Mouse (Mus musculus): ENCODE measurements at regions not wholly inside any gene's neighbourhood (a gene's known extent, or its start where the extent isn't known, plus 50 kb on each side); places are given as distances from the start of the nearest gene placed in this dataset.

DNA sequence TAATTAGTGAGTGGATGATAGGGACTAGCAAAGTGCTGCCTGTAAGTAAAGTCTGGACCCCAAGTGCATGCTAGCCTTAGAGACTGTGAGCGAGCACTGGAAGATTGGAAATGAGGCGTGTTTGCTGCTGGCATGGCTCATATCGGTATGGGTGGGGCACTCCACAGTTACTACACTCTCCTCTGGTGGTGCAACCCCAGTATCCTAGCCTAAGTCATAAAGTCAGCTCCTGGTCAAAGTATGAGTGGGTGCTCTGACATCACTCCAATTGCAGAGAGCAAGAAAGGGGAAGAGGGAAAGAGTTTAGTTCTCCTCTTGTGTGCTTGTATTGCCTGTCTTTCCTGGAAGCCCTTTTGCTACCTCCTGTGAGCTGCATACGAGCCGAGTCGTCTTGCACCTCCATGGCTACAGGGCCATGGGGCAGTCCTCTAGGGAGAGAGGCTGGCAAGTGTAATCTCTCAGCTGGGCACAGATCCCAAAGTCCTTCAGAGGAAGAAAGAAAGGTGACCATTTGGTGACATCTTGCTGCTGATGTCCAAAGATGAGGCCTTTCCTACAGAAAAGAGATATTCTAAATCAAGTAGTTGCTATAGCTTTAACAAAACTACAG, 281.2 kb upstream of the Id2 start:
- DNase-seq: no peak

DNA sequence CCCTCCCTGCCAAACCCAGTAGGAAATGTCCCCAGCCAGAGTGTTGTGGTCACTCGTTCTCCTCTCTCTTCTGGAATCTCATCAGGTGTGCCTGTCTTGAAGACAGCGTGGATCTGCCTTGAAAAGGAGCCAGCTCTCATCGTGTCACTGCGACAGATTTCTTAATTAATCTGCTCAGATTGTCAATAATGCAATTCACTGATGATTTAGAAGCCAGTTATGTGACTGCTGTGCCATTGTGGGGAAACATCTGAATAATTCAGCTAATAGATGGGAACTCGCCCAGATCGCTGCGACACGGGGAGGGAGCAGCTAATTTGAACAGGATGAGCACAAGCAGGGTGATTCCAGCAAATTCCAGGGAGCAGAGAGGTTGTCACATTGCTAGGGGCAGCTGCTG, 279.5 kb upstream of the Id2 start:
- DNase-seq: no peak

DNA sequence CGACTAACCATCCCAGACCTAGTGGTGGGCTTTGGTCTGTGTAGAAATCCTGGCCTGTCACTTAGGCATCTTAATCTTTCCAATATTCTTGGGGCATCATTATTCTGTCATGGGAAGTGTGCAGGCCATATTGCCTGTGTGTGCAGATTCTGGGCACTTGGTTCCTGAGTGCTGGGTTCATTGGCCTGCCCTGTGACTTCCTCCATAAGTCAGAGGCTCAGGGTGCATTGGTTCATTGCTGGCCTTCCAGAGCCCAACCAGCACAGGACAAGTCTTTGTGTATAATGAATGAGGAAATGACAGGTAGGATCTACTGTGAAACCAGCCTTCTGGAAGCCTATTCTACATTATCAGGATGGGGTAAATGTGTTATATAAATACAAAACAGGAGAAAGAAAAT, 270.6 kb upstream of the Id2 start:
- no peak for DNase-seq

DNA sequence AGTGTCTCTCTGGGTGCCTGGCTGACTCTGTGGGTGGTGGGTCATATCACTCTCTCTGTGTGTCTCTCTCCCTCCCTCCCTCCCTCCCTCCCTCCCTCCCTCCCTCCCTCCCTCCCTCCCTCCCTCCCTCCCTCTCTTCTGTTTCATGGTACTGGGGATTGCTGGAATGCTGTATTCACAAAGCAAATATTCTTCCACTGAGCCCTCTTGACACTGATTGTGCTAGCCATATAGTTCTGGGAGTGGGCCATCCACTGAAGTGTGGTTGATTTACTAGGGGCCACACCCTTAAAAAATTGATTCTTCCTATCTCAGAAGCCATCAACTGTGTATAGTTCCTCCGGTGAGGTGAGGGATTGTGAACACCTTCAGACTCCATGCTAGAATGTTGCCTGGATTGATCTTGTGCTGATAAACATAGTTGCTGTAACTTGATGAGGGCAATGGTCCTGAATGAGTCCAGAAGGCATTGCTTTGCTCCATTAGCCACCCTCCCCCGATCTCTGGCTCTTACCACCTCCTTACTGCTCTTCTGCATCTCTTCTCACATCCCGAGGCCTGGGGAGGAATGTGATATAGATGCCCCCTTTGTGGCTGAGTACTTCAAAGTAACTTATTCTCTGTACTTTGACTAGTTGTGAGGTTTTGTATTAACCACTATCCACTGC, 268.8 kb upstream of the Id2 start:
- DNase-seq: no peak

- no peak for DNase-seq
Observed at GRCm38 (mm10) chr12:25364966-25365568, 268.1 kb upstream of the Id2 start.

DNA sequence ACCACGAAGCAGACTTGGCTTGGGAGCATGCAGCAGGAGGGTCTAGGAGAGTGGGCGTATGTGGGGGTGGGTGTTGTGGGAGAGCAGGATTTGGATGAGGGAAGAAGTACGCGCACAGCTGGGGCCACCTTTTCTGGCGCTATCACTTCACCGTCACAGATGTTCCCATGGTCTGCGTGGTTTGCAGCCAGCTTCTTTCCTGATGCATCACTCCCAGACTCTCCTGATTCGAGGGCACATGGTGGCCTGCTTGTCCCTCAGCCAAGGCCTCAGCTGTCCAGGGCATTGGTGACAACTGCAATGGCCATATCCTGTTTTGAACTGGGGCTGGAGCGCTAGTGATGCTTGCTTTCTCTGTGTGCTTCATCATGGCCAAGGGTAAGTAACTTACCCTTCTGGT, 266.9 kb upstream of the Id2 start:
- no peak for DNase-seq

DNA sequence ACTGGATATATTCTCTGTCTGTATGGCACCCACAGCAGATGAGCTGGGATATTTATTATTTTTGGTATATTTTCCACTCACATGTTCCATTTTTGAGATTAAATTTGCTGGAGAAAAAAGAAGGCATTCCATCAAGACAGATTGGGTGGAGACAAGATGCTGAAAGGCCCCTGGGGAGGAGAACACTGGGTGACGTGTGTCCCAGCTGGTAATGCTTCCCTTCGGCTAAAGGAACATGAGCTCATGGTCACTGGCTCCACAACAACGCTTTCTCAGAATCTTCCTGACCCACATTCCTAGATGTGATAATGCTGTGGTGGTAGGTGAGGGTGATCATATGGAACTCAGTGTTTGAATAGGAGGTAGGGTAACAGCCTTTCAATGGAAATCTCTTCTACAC, 266.4 kb upstream of the Id2 start:
- DNase-seq: no peak

- no peak for DNase-seq
Observed at GRCm38 (mm10) chr12:25362771-25363170, 265.8 kb upstream of the Id2 start.

- DNase-seq: no peak
Observed at GRCm38 (mm10) chr12:25360726-25361125, 263.8 kb upstream of the Id2 start.

- DNase-seq: no peak
Observed at GRCm38 (mm10) chr12:25359931-25360330, 263.0 kb upstream of the Id2 start.

DNA sequence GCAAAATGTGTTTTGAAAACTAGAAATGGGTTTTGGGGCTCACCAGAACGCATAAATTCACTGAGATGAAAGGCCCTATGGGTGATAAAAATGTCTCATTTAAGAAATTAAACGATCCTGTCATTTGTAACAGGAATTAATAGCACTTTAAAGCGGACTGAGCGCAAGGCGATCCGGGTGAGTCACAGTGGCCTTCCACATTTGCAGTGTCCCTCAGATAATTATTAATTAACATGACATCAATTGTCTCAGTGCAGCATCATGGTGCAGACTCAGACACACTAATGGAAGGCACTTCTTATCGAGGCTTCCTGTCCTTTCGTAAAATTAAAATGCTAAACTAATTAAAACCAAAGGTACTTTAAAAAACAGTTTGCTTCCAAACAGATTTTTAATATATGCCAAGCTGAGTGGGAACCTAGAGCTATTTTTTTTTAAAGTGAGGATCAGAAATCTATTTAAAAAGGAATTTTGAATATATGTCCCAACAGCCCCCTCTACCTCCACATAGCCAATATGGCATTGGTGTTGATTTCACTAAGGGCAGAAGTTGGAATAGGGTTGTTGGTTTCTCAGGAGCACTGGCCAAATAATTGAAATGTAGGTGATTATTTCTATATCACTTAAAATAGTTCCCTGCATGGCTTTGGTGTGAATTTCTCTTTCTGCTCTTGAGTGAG, 262.0 kb upstream of the Id2 start:
- no peak for DNase-seq

DNA sequence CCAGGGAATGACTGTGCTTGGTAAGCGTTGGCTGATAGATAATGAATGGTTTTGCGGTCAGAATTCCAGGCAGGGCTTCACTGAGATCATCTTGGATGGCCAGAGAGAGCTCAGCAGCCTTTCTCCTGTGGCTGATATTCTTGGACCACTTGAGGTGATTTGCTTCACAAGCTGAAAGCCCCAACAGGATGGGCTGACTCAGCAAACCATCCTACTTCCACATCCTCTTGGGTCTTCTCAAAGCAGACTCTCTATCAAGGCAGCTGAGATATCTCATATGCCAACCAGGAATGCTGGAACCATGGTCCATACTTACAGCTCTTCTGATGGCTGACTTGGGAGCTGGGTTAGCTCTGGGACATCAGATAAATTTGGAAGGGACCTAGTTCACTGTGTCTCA, 259.8 kb upstream of the Id2 start:
- no peak for DNase-seq

- no peak for DNase-seq
Observed at GRCm38 (mm10) chr12:25355217-25355616, 258.3 kb upstream of the Id2 start.

DNA sequence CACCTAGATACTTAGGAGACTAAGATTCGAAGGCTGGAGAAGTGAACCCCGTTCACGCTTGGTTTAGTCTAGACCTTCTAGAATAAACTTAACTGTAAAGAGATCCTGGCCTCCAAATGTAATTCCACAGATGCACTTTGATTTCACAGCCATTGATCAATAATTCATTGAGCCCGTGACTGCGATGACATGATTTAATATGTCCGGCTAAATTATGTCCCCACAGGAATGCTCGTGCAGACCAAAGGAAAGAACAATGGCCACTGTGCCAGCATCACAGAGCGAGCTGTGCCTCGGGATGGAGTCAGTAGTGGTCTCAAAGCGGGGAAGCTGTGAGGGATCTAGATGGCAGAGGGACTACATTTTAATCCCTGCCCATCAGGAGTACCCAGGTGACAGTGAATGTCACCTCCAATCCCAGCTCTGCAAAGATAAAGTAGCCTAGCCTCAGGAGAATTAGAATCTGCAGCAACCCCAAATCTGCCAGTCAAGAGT, 256.5 kb upstream of the Id2 start:
- no peak for DNase-seq

GRCm38 (mm10) chr12:25352160-25352559, 255.2 kb upstream of the Id2 start:
- DNase-seq: no peak

DNA sequence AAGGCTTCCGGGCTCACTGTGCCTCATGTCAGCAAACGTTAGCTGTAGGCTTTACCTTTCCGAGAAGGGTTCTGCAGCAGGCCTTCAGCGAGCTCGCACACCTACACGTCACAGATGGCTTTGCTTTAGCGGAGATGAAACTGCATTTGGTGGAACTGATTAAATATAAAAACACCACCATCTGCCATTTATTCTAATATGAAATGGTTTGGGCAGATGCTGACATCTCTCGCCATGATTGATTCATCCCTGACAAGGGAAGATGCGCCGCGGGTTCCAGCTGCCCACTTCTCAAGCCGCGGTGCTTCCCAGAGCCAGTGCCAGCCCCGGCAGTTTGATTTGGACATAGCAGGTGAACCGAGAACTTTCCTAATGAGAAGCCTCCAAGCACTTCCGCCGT, 247.4 kb upstream of the Id2 start:
- DNase-seq: no peak

GRCm38 (mm10) chr12:25338771-25339170, 241.8 kb upstream of the Id2 start:
- DNase-seq: peak; percentile 15

- no peak for DNase-seq
Observed at GRCm38 (mm10) chr12:25335930-25336329, 239.0 kb upstream of the Id2 start.

DNA sequence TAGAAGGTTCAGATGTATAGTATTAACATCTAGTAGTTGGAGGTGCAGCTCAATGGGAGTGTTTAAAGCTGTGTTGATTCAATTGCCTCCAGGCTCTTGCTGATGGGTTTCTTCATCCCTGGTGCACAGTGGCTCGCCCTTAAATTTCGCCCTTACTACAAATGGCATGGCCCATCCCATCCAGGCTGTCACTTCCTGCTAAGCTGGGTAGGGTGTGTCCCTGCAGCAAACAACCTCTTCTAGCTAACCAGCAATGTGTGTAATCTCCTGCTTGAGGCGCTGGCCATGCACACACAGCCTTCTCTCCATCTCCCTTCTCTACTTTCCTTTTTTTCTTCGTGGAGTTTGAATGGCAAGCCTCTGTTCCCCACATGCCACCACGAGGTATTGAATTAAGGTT, 238.1 kb upstream of the Id2 start:
- DNase-seq: no peak

DNA sequence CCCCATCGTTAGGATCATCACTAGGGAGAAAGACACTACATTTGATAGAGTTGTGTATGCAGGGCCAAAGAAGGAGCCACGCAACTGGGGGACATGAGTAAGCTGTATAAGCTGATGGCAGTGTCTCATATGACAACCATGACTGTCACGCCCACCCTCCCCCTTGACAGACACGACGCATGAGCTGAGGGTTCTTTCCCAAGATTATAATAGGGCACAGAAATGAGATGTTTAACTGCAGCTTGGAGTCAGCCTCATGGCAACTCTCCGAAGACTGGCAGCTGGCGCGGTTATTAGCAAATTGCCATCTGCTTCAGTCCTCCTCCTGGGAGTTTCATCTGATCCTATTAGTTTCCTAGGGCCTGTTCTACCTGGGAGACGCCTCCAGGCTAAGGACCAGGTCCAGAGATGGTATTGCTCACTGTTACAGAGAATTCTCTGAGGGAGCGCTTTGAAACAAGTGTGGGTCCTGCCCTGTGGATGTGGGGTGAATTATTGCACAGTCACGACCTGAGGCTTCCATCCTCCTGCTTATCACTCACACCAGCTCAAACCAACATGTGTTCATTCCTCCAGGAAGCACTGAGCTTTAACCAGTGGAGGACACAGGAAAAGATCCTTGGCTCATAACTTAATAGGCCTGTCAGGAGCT, 235.6 kb upstream of the Id2 start:
- DNase-seq: no peak

- no peak for DNase-seq
Observed at GRCm38 (mm10) chr12:25330004-25330708, 233.2 kb upstream of the Id2 start.

- no peak for DNase-seq
Observed at GRCm38 (mm10) chr12:25325901-25326300, 229.0 kb upstream of the Id2 start.

DNA sequence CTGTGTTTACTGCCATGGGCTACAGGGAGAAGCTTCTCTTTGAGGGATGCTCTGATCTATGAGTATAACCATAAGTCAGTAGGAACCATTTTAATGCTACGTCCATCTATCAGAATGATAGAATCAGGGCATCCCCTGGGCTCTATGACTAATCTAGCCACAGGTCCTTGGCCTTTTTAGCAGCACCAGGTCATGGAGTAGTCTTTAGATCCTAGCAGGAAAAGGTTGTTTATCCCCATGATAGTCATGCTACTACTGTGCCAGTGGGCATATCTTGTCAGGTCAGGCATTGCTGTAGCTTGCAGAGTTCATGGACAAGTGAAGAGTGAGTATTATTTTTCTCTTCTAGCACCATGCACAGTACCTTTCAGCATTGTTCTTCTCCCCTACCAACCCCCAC, 226.2 kb upstream of the Id2 start:
- no peak for DNase-seq
